Mouse (Mus musculus) right cerebral cortex, postnatal 36 days (tissue): ENCODE data around the gene Rps13.
"Not testable (repeated sequence)": the region's sequence is repeated elsewhere in the genome, so short reads cannot be mapped to it uniquely, and the experiment has no call there.

ENCODE experiments used
- DNase-seq, 2 experiments: peaks; one replicate each; pipeline ENCODE4 v3.0.0; 2022; ENCODE audit warnings: low spot score in 2 of 2, mixed read lengths in 1 of 2

The Rps13 gene

DNA sequence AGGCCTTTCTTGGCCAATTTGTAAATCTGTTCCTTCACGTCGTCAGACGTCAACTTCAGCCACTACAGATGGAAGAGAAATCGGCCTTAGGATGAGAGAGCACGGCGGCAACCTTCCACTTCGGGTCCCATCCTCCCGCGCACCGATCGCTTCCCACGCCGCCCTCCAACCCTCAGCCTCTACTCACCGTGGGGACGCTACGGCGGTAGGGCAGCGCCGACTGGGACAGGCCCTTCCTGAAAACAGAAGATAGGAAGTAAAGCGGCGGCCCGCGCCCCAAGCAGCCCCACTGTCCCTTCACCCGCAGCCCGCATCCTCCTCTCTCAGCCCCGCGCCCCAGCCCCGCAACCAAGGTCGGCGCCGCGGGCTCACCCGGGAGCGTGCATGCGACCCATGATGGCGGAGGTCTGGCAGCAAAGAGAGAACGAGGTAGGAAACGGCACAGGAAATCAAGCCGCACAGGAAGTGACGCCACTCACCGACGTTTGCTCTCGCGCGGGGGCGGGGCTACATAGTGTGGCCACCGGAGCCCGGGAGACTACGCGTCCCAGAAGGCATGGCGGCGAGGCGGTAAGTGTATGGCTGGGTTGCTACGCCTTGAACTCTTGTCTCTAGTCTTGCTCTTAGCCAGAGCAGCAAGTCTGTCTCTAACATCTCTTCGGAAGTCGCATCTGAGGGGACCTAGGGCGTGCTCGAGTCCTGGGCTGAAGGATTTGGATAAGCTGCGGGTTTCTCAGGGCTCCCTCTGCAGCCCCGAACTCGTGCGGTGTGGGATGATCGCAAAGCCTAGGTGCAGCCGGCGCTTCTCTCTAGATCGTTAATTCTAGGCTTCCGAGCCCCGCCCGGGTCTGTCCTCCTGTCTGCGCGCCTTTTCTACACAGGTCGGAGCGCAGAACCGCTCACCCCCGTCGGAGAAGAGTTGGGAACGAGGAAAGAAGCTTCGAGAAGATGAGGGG lies at the start of gene Rps13:
TSS of gene Rps13 (minus strand) at position 483 of the 956 bp plus-strand sequence.
- peak; percentile 98 to 99 for DNase-seq

DNA sequence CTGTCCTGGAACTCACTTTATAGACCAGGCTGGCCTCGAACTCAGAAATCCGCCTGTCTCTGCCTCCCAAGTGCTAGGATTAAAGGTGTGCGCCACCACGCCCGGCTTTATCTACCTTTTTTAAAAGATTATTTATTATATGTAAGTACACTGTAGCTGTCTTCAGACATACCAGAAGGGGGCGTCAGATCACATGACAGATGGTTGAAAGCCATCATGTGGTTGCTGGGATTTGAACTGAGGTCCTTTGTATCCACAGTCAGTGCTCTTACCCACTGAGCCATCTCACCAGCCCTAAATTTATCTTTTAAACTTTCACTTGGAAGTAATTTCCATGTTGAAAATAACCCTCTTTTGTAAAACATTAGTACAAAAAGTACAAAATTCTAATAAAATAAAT lies 45.2 kb upstream of the Rps13 start:
- not testable (repeated sequence) for DNase-seq

DNA sequence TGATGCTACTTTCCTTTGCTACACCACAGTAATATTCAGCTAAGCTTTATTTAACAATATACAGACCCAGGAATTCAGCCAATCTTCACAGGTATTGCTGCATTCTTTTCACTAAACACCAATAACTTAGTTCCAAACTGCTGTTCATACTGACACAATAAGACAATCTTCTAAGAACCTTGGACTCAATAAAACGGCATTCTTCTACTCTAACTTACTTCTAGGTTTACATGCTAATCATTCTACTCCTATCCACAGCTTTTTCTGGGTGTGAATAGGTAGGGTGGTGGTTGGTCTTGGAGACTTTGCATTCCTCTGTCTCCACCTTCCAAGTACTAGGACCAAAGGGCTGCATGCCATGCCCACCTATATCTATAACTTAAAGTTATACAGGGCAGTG lies 40.3 kb upstream of the Rps13 start:
- DNase-seq = no peak

DNA sequence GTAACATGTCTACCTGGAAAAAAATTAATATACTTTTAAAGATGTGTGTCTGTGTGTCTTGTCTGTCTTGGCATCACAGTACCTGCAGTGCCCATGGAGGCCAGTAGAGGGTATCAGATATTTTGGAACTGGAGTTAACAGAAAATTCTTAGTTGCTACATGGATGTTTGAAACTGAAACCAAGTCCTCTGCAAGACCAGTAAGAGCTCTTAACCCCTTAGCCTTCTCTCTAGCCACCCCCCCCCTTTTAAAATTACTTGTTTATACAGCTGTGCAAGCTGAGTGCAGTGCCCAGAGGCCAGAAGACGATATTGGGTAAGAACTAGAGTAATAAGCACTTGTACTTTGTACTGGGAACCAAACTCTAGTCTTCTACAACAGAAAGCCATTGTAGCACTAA lies 2.2 kb upstream of the Rps13 start:
- peak; percentile 16 to 20 for DNase-seq

DNA sequence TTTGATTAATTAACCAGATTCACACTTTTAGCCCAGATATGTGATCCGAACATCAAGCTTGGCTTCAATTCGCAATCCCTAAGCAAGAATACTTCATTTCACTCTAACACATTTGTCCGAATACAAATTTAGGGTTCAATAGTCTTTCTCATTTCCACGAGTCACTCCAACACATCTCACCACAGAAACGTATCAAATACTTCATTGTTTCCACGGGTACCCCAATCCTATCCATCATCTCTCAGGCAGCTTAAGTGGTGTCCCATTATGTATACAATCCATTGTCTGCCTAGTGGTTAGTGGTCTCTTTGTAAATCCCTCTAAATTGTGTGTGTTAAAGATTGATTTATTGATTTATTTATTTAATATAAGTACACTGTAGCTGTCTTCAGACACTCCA lies 1.1 kb upstream of the Rps13 start:
- no peak for DNase-seq

DNA sequence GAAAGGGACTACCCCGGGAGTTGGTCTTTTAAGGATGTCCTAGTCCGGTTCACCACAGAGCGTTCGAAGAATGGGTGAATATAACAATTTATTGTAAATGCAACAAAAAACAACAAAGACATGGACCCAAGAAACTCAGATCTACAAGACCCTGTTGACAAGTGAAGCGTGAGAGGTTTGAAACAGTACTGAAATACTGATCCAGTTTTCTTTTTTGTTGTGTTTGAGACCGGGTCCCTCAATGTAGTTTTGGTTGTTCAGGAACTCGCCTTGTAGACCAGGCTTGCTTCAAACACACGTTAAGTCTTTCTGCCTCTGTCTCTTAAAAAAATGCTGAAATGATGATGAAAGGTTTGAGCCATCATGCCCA lies 659 bp upstream of the Rps13 start:
- no peak for DNase-seq

DNA sequence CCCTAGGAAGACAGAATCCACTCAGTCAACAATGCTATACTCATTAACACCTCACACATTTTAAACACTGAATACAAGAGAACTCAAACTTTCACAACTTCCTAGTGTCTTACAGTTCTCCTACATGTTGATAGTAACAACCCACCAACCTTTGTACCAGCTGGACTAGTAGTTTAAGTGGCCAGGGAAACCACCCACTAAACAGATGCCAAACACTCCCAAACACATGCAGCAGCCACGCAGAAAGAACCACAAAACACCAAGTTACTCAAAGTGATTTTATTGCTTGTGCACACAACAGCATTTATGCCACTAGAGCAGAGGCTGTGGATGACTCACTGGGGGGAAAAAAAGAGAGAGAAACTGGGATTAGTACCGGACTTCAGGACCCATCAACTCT lies 2.7 kb downstream of the Rps13 start:
- DNase-seq = peak; percentile 17 to 39

DNA sequence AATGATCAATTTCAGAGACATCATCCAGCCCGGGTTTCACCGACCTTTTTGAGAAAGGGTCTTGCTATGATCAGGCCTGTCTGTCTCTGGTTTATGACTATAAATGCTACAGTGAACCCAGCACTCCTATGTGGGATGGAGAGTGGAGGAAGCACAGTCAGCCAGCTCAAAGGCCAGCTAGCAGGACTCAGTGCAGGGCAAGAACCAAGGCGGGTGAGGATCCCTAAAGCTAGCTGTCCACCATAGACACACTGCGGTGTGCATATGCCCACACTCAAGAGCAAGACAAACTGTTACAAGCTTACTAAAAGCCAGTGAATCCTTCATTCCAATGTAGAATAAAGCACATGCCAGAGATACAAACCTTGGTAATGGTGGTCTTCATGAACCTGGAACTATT lies 4.1 kb downstream of the Rps13 start:
- DNase-seq = no peak

DNA sequence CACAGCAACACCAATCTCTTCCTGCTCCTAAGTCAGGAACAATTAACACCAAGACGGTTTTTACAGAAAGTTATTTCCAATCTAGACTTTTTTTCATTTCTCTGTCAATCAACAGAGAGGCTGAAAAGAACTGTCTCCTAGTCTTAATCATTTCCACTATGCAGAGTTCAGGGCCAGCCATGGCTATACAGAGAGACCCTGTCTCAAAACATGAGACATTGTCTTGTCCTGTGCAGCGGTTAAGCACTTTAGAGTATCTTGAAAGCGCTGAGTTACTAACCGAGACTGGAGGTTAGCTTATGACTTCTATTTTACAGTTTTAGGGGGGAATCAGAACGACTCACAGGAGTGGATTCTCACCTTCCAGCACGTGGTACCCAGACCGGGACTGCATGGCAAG lies 5.2 kb downstream of the Rps13 start:
- no peak for DNase-seq

DNA sequence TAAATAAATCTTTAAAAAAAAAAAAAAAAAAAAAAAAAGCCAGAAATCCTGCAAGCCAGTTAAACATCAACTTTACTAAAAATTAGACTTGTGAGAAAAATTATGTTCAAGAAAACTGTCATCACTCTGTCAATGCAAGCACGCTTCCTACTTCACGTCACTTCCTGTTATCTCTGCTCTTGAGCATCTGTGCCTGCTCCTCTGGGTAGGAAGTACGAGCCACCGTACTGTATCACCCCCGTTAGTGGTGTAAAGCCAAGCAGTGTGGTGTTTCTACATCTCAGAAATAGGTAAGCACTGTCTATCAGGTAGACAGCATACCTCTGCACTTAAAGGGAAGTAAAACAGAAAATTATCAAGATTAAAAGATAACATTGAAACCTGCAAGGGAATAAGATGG lies 6.1 kb downstream of the Rps13 start:
- no peak for DNase-seq

DNA sequence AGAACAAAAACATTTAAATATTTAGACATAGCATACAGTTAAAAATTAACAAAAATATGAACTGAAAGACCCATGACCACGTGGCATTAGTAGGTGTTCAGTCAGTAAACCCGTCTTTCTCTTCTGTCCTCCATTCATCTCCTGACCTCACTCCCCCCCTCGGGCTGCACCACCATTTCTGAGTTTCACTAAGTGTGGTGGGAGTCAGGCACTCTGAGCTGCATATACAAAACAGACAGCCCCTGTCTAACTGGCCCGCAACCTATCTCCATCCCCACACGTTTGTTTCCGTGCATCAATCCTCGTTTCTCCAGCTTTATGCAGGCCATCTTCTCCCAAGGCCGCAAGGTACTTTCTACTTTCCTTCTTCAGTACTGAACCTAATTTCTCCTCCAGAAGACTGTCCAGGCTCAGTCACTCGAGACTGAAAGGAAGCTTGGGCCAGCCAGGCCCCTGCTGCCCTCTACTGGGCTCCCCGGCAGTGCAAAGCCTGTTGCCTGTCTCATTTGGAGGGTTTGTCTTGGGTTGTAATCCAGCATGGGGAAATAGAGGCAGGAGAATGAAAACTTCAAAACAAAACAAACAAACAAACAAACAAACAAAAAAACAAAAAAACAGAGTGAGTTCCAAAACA lies 10.5 kb downstream of the Rps13 start:
- peak; percentile 16 to 27 for DNase-seq

DNA sequence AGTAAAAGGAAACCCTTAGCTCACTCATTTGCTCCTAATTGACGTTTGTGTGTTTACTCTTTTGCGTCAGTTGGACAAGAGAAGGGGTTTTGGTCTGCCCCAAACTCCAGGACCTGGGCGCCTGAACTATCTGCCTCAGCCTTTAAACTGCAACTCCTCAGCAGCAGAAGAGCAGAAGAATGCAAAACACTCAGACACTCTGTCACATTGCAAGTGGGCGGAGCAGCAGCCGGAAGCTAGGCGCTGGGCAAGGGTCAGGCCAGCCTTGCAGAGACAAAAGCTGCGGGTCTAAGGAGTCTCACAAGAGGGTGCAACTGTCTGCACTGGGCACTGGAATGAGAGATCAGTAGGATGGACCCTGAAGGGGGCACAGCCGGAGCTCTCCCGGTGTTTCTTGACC lies 24.5 kb downstream of the Rps13 start:
- DNase-seq = no peak

DNA sequence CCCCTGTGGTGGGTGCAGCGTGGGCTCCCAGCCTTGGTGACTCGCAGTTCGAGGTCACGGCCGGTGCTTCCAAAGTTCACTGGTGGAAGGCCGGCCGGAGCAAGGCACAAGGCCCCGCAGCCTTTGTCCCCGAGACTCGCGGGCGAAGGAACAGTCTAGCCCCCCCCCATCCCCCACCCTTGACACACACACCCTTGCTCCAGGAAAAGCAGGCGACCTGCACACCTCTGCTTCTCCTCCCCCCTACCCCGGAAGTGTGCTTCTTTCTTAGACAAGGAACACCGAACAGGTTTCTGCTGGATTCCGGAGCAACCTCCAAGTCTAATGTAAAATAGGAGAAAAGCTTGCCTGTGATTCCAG lies 25.4 kb downstream of the Rps13 start:
- no peak for DNase-seq

DNA sequence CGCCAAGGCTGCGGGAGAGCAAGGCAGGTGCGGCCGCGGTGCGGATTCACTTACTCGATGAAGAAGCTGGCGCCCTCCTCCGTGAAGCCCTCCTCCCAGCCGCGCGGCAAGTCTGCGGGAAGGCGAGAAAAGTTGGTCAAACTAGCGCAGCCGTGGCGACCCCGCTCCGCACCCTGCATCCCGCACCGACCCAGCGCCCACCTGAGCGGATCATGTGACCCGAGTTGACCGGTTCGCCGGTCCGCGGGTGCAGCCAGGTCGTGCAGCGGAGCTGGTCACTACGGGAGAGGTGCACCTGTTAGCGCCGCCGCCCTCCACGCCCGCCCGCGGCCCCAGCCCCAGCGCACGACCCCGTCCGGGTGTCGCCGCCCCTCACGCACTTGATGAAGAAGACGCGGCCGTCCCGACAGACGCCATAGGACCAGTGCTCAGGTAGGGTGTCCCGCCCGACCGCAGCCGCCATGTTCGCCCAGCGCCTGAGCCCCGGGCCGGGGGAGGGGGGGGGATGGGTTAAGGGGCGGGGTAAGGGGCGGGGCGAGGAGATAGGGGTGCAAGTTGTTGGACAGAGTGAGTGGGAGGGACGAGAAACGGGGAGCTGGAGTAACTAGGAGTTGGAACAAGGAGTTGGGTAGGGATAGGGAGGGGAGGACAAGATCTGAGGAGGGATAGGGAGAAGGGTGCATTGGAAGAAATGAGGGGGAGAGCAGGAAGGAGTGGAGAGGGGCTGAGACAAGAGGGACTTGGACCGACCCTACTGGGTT lies 25.9 kb downstream of the Rps13 start, which contains the start of gene Plekha7:
TSS of gene Plekha7 (minus strand) at position 506 of the 761 bp plus-strand sequence.
- no peak for DNase-seq

DNA sequence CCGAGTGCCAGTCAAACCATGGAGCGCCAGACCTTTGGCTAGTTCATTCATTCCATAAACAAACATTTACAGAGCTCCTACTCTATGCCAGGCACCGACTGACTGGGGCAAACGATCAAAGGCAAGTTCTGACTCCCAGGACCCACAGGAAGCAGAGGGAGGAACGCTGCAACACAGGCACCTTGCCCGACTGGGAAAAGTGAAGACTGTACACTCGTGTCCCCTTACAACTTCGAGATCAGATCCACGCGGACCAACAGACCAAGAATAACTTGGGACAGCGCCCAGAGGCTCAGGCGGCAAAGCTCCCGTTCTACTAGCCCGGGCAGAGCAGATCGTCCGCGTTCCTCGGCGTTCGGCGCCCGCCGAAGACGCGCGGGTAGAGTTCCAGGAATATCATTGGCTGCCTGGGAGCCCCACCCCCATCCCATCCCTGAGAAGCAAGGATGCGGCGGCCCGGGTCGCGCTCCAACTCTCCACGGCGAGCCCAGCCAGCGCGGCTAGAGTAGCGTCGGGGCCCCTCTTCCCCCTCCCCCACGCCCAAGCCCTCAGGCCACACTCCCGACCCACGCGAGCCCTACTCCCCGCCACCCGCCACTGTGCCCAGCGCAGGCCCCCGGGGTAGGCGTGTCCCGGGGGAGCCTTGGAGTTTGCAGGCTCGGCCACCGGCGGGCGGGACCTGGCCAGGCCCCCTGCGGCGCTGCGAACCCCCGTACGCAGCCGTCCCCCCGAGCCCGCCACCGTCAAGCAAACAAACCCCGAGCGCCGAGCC lies 26.7 kb downstream of the Rps13 start:
- peak in 1 of 2 experiments; percentile 21 for DNase-seq

DNA sequence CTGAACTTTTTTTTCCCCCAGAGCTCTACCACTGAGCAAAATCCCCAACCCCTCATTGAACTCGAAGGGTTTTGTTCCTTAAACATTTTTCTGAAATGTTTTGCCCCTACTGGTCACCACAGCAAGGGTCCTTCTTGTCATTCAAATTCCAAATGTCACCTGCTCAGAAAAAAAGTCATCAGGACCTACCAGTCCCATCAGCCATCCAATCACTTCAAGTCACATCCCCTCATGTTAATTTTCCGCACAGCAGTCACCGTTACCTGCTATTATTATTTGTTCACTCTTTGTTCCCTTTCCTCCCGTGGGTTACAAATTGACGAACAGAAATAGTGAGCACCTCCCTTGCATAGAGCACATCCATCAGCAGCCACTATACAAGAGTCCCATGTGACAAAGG lies 27.4 kb downstream of the Rps13 start:
- DNase-seq = no peak

DNA sequence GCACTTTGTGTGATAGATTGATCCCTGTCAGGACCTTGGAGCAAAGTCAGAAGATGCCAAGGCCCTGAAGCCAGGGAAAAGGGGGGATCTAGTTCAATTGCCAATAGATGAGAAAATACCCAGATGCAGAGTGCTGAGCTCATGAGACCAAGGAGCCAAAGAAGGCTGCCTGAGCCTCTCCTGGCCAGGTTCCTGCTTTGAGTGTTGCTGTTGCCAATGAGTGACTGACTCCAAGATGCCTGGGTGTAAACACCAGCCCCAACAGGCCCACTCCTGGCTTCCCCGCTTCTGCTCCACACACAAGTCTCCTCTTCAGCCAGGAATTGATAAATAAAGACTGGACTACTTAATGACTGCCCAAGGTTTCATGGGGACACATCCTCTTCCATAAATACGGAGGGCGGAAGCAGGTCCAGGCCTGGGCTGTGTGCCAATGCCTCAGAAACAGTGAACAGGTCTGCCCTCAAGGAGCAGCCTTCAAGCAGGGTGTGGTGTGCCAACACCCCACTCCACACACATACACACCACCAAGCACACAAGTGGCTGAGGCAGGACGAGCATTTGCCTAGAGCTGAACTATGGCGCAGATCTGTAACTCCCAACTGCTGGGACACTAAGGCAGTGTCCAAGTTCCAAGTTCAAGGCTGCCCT lies 32.2 kb downstream of the Rps13 start:
- DNase-seq = no peak

DNA sequence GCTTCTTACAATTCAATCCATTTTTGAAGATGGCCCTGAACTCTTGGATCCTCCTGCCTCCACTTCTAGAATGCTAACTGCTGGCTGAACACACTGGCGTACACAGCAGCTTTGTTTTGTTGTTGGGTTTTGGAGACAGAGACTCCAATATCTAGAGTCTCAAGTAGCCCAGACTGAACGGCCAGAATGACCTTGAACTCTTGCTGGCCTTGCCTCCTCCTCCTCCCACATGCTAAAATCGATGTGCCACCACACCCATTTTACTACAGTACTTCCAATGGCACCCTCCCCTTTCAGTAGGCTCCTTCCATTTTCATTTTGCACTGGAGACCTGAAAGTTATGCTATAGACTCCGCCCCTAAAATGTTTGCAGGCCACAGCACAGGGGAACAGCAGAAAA lies 32.9 kb downstream of the Rps13 start:
- DNase-seq = no peak

DNA sequence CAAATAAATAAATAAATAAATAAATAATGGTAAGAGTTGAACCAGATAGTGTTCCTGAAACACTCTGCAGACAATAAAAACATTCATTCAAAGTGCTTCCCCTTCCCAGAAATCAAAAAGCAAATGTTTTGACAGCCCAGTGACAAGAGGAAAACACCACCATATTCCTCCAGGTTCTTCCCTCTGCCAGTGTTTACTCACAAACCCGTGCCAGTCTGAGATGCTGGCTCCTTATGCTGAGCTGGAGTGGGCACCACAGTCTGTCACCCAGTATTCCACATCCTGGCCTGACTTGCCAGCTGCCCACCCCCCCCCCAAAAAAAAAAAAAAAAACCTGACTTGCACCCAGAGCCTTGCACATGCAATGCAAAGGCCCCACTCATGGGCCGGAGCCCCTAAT lies 35.1 kb downstream of the Rps13 start:
- DNase-seq = no peak

DNA sequence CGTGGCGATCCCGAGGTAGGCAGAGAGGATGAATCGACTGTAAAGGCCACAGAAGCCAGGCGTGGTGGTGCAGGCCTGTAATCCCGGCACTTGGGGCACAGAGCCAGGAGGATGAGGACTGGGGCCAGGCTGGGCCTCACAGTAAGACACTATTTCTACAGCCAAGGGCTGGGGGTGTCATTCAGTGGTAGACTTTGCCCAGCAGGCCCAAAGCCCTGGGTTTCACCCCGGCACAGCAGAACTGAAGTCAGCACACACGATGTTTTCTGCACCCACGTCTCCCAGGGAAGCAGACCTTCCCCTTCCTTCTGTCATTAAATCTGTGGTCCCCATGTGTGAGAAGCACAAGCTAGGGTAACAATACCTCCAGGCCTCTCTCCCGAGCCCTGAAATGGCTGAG lies 35.6 kb downstream of the Rps13 start:
- no peak for DNase-seq

DNA sequence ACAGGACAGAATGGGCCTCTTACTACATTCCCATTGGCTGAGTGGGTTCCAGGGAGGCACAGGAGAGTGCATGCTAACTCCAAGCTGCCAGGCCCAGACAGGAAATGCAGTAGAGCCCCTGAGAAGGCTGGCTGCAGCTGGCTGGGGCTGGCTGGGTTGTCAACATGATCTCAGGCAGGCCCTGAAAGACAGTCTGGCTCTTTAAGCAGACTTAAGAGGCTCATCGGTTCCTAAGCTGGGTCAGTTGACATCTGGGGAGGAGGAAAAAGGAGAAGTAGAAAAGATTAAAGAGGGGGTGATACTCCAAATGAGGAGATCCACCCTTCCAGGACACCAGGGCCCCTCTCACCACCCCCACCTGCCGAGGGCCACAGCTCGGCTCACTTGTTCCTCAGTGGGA lies 39.0 kb downstream of the Rps13 start:
- DNase-seq = no peak
